Mouse (Mus musculus): Measurements from ENCODE around the gene Nudt17. TPM values are rescaled to one million over a fixed set of nuclear protein-coding genes. Genes with fewer than 3 reads are reported as not detected.
A peak's percentile ranks its signal among the peaks of the same experiment; 100 is the strongest.
"Not testable (repeated sequence)": the region's sequence is repeated elsewhere in the genome, so short reads cannot be mapped to it uniquely, and the experiment has no call there.

Nudt17 gene
- total RNA-seq, 4 experiments from 2014 or later, result 12.6 to 18.6 (median 14.5) TPM

GRCm38 (mm10) chr3:96671519-96671918 is 36.8 kb downstream of the Nudt17 start:
- DNase-seq (ENCODE audit: low spot score in 2 of 2), result no peak

- peak; percentile 55 to 63 for DNase-seq (ENCODE audit: low spot score in 2 of 2)
These were observed 38.5 kb downstream of the Nudt17 start, which contains the start of gene Ankrd35 for GRCm38 (mm10) chr3:96669727-96670468. Gene Ankrd35, plus strand, starts transcription at chr3:96670131.

GRCm38 (mm10) chr3:96668424-96669067 is 39.8 kb downstream of the Nudt17 start:
- no peak for DNase-seq (ENCODE audit: low spot score in 2 of 2)

GRCm38 (mm10) chr3:96667316-96667715 is 41.0 kb downstream of the Nudt17 start:
- no peak for DNase-seq (ENCODE audit: low spot score in 2 of 2)

GRCm38 (mm10) chr3:96666916-96667315 is 41.4 kb downstream of the Nudt17 start:
- no peak for DNase-seq (ENCODE audit: low spot score in 2 of 2)

- DNase-seq (ENCODE audit: low spot score in 2 of 2), result not testable (repeated sequence)
These were observed 42.5 kb downstream of the Nudt17 start for GRCm38 (mm10) chr3:96665732-96666363.

GRCm38 (mm10) chr3:96663432-96664239 is 44.7 kb downstream of the Nudt17 start:
- peak; percentile 76 to 90 for DNase-seq (ENCODE audit: low spot score in 2 of 2)

- no peak for DNase-seq (ENCODE audit: low spot score in 2 of 2)
These were observed 45.5 kb downstream of the Nudt17 start for GRCm38 (mm10) chr3:96662731-96663316.

- DNase-seq (ENCODE audit: low spot score in 2 of 2), result no peak
These were observed 47.5 kb downstream of the Nudt17 start for GRCm38 (mm10) chr3:96660901-96661300.

Other genes with a start within 250 kb of the Nudt17 start
- under 1 TPM in 2 of 4 experiments, not detected in 2; 0.16 to 0.22 TPM for gene Hfe2, start 183.4 kb downstream of the Nudt17 start, total RNA-seq (2022)
- 10 to 100 TPM; 23.9 to 39.1 (median 31.6) TPM for gene Txnip, start 150.6 kb downstream of the Nudt17 start, total RNA-seq (2022)
- not detected for gene Gm16253, start 131.6 kb downstream of the Nudt17 start, total RNA-seq (2022)
- 10 to 100 TPM; 30.1 to 38.6 (median 32.5) TPM for gene Polr3gl, start 114.4 kb downstream of the Nudt17 start, total RNA-seq (2022)
- 10 to 100 TPM; 49.5 to 56.2 (median 52.6) TPM for gene Ankrd34a, start 111.9 kb downstream of the Nudt17 start, total RNA-seq (2022)
- gene Lix1l, start 107.4 kb downstream of the Nudt17 start, total RNA-seq (2022), result 10 to 100 TPM; 29.9 to 34.2 (median 31.4) TPM
- gene Rbm8a, start 78.6 kb downstream of the Nudt17 start, total RNA-seq (2022), result 10 to 100 TPM; 45.5 to 61.5 (median 48.7) TPM
- gene Pex11b, start 73.2 kb downstream of the Nudt17 start, total RNA-seq (2022), result 10 to 100 TPM; 53.5 to 66.1 (median 58.1) TPM
- gene Gm42957, start 73.1 kb downstream of the Nudt17 start, total RNA-seq (2022), result 1 to 10 TPM in 1 of 4 experiments, under 1 TPM in 3; 0.36 to 1.1 (median 0.66) TPM
- gene Itga10, start 63.0 kb downstream of the Nudt17 start, total RNA-seq (2022), result 1 to 10 TPM; 1.5 to 4.0 (median 3.2) TPM
- 1 to 10 TPM; 5.9 to 8.7 (median 6.7) TPM for gene Ankrd35, start 38.4 kb downstream of the Nudt17 start, total RNA-seq (2022)
- 10 to 100 TPM; 30.3 to 37.7 (median 34.3) TPM for gene Pias3, start 12.2 kb downstream of the Nudt17 start, total RNA-seq (2022)
- gene Polr3c, start 19.1 kb upstream of the Nudt17 start, total RNA-seq (2022), result 10 to 100 TPM; 23.0 to 25.4 (median 25.0) TPM
- 10 to 100 TPM; 58.6 to 61.8 (median 60.4) TPM for gene Rnf115, start 19.1 kb upstream of the Nudt17 start, total RNA-seq (2022)
- gene Pdzk1, start 120.7 kb upstream of the Nudt17 start, total RNA-seq (2022), result under 1 TPM in 2 of 4 experiments, not detected in 2; 0.25 to 0.26 TPM
- not detected for gene Cd160, start 120.8 kb upstream of the Nudt17 start, total RNA-seq (2022)
- 1 to 10 TPM in 1 of 4 experiments, under 1 TPM in 3; 0.39 to 1.3 (median 0.62) TPM for gene Gja5, start 196.1 kb upstream of the Nudt17 start, total RNA-seq (2022)
- 10 to 100 TPM; 37.0 to 45.8 (median 44.7) TPM for gene Gpr89, start 196.8 kb upstream of the Nudt17 start, total RNA-seq (2022)
- not detected for gene Gja8, start 217.5 kb upstream of the Nudt17 start, total RNA-seq (2022)